Mouse (Mus musculus): ENCODE measurements around the gene B3galt4.

- no peak for TF ChIP-seq POLR2A (IDR thresholded peaks at IDR 0.05; ENCODE audit: borderline replicate concordance, insufficient read depth, low read length)
- TF ChIP-seq CTCF (IDR thresholded peaks at IDR 0.05; ENCODE audit: borderline replicate concordance, insufficient read depth, low read depth, low read length): peak; percentile 90
These were observed 30.8 kb downstream of the B3galt4 start for GRCm38 (mm10) chr17:33920282-33921097.
